Mouse (Mus musculus): ENCODE results near the gene Ccdc149. TPM values are rescaled to one million over a fixed set of nuclear protein-coding genes. Genes with fewer than 3 reads are reported as not detected.

The Ccdc149 gene
- polyA plus RNA-seq, 1 experiment from 2014 or later, result 3.4 TPM

DNA sequence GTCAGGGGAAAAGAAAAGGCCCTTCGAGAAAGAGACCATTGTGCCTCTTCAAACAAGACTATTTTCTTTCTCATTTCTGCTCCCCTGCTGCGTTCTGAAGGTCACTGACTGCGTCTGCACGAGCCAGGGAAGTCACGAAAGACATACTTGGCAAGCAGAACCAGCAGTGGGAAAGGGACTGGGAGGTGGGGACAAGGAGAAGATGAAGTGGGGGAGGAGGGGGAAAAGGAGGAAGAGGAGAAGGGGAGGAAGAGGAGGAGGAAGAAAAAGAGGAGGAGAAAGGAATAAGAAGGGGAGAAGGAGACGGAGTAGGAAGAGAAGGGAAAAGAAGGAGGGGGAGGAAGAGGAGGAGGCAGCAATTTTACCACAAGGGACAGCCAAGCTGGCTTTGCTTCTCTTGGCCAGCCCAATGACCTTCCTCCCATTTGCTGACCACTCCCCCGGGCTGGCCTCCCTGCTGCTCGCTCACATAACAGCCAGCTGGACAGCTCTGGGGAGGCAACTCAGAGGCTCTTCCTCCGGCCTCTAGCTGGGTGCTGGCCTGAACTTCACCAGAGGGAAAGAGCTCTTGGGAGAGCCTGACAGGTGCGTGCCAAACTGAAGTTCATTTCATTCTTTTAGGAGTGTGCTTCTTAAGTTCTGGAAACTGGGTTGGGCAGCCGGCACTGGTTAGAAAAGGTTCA lies 107.7 kb downstream of the Ccdc149 start, which contains the start of gene Sod3:
Gene Sod3, plus strand, starts transcription at position 324 of the 683 bp plus-strand sequence.
- Histone ChIP-seq H3K4me2 (replicated peaks; ENCODE audit: low read depth, low read length) (peak within 1 kb of the TSS; percentile 19; the same call in 1 of the 2 replicates), H3K36me3 (ENCODE audit: insufficient read depth, low read length) (no peaks in the 10 kb centered on the region), H3K4me3 (ENCODE audit: low read depth, low read length) (no peak within 1 kb of the TSS), H3K9me3 (ENCODE audit: low read length) (no peaks in the 10 kb centered on the region), H3K27ac (ENCODE audit: low read length) (no peak within 1 kb of the TSS), H3K27me3 (replicated peaks; ENCODE audit: insufficient read depth, low read length) (no peaks in the 10 kb centered on the region), H3K9ac (replicated peaks; ENCODE audit: low read depth) (no peak within 1 kb of the TSS; the same call in 1 of the 2 replicates), H3K4me1 (ENCODE audit: insufficient read depth, low read depth, low read length) (peaks cover 12% of the 10 kb centered on the region)
- peak; percentile 60 for DNase-seq (ENCODE audit: low spot score)
- ATAC-seq, result peak; percentile 70
- TF ChIP-seq EP300 (IDR thresholded peaks at IDR 0.05), result no peak
- peak; percentile 16; the same call in 1 of the 2 replicates for TF ChIP-seq CTCF (IDR thresholded peaks at IDR 0.05)
- 18% methylated on average over 11 of the region's 11 CpGs for WGBS

DNA sequence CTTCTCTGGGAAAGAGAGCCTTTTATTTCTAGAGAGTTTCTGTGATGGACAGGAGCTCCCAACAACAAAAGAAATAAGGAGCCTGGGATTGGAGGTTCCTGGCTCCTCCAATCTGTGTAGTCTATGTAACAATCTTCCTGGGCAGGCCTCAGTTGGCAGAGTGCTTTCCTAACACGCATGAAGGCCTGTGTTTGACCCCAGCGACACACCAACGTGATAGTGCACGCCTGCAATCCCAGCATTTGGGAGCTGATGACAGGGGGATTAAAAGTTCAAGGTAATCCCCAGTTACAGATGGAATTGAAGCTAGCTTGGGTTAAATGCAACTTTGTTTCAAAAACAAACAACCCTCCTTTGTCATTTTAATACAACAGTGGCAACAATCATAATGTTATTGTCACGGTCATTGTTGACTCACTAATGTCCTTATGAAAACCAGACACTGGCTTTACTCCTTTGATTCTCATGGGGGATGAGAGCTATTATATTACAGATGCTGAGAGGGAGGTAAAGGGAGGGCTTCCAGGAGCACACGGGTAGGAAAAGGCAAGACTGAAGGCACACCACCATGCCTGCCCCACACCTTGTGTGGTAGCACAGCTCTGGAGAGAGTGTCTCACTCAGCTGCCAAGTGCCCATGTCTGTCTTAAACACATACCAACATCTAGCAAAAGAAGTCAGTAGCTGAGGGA lies 108.4 kb downstream of the Ccdc149 start:
- DNase-seq (ENCODE audit: low spot score), result no peak
- no peak overlapping the region for H3K27ac ChIP-seq (ENCODE audit: low read length)

DNA sequence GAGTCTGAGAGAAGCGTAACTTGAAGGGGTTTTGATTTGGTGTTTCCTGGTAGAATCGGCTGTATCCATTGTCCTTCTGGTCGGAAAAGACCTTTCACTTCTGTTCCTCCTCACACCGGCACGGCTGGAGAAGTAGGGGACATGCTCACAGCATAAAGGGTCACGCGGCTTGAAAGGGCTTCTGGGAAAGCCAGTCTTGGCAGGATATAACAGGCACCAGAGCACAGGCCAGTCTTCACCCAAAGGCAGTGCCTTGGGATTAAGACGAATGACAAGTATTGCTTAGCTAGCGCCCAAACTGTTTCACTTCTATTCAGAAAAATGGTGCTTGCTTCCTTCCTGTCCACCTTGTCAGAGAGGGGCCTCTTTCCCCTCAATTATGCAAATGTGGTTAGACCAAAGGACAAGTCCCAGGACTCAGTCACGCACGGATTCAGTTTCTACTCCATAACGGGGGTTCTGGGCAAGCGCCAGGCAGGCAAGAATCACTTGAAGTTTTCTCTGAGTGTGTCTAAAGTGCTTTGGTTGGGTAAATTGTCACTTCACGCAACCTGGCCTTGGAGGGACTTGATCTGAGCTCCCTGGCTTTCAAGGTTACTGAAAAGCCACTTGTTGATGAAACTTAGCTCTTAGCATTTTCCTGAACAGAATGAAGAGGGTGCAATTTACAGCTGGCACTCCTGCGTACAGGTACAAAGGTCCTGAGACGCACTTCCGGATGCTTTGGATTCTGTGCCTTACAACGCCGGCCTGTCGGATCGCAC lies 110.9 kb downstream of the Ccdc149 start:
- peak; percentile 85 for DNase-seq (ENCODE audit: low spot score)
- Histone ChIP-seq H3K4me3 (ENCODE audit: low read depth, low read length) (no peak overlapping the region), H3K27ac (ENCODE audit: low read length) (peak overlapping the region; percentile 61), H3K4me1 (ENCODE audit: insufficient read depth, low read depth, low read length) (peaks cover 12% of the 10 kb centered on the region), H3K4me2 (replicated peaks; ENCODE audit: low read depth, low read length) (peak overlapping the region; percentile 14), H3K9ac (replicated peaks; ENCODE audit: low read depth) (no peak overlapping the region), H3K36me3 (ENCODE audit: insufficient read depth, low read length) (no peaks in the 10 kb centered on the region), H3K9me3 (ENCODE audit: low read length) (no peaks in the 10 kb centered on the region), H3K27me3 (replicated peaks; ENCODE audit: insufficient read depth, low read length) (no peaks in the 10 kb centered on the region)
- WGBS, result 44% methylated on average over 21 of the region's 21 CpGs
- peak; percentile 47; the same call in 1 of the 2 replicates for TF ChIP-seq EP300 (IDR thresholded peaks at IDR 0.05)
- TF ChIP-seq CTCF (IDR thresholded peaks at IDR 0.05), result no peak
- ATAC-seq, result peak; percentile 85

More for the DNA sequence above, 108.4 kb downstream of the Ccdc149 start:
- TF ChIP-seq EP300 (IDR thresholded peaks at IDR 0.05), result no peak
- no peak for TF ChIP-seq CTCF (IDR thresholded peaks at IDR 0.05)
- Histone ChIP-seq H3K4me2 (replicated peaks; ENCODE audit: low read depth, low read length) (no peak overlapping the region), H3K9me3 (ENCODE audit: low read length) (no peaks in the 10 kb centered on the region), H3K4me3 (ENCODE audit: low read depth, low read length) (no peak overlapping the region), H3K27me3 (replicated peaks; ENCODE audit: insufficient read depth, low read length) (no peaks in the 10 kb centered on the region), H3K9ac (replicated peaks; ENCODE audit: low read depth) (no peak overlapping the region), H3K4me1 (ENCODE audit: insufficient read depth, low read depth, low read length) (peaks cover 12% of the 10 kb centered on the region), H3K36me3 (ENCODE audit: insufficient read depth, low read length) (no peaks in the 10 kb centered on the region)
- 67% methylated on average over 6 of the region's 6 CpGs for WGBS
- ATAC-seq, result no peak

- H3K4me2 ChIP-seq (replicated peaks; ENCODE audit: low read depth, low read length), result no peak overlapping the region
- no peak overlapping the region for H3K27ac ChIP-seq (ENCODE audit: low read length)
- DNase-seq (ENCODE audit: low spot score) (no peak), ATAC-seq (no peak)
- H3K36me3 ChIP-seq (ENCODE audit: insufficient read depth, low read length), result no peaks in the 10 kb centered on the region
- peaks cover 3% of the 10 kb centered on the region; the same call in 1 of the 2 replicates for H3K4me1 ChIP-seq (ENCODE audit: insufficient read depth, low read depth, low read length)
- TF ChIP-seq CTCF (IDR thresholded peaks at IDR 0.05), result no peak
- TF ChIP-seq EP300 (IDR thresholded peaks at IDR 0.05), result no peak
- H3K9me3 ChIP-seq (ENCODE audit: low read length), result no peaks in the 10 kb centered on the region
- no peaks in the 10 kb centered on the region for H3K27me3 ChIP-seq (replicated peaks; ENCODE audit: insufficient read depth, low read length)
- no peak overlapping the region for H3K9ac ChIP-seq (replicated peaks; ENCODE audit: low read depth)
- 68% methylated on average over 6 of the region's 6 CpGs for WGBS
- H3K4me3 ChIP-seq (ENCODE audit: low read depth, low read length), result no peak overlapping the region
Measured at GRCm38 (mm10) chr5:52358120-52358519, 113.2 kb downstream of the Ccdc149 start.

DNA sequence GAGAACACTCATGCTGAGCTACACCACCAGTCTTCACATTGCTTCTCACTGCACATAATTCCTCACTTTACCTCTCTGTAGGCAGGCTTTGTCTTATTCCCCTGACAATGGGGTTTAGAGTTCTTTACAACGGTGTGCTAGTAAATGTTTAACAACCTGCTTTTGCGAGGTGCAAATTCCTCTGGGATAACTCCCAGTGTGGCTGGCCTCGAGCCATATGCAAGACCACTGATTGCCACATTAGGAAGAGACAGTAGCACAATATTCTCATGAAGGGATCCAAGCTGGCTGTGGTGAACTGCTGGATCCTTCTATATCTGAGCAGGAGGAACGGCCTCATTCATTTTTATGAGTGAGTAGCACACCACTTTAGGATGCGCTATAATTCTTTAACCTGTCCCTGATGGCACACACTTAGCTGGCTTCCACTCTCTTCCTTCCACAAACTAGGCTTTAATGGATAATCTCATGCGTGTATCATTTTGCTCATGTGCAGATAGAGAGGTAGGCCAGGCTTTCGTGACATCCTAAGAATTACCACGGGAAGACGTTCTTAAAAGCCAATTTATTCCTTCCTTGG lies 114.1 kb downstream of the Ccdc149 start:
- no peak overlapping the region for H3K4me2 ChIP-seq (replicated peaks; ENCODE audit: low read depth, low read length)
- H3K9me3 ChIP-seq (ENCODE audit: low read length), result no peaks in the 10 kb centered on the region
- peaks cover 3% of the 10 kb centered on the region; the same call in 1 of the 2 replicates for H3K4me1 ChIP-seq (ENCODE audit: insufficient read depth, low read depth, low read length)
- no peaks in the 10 kb centered on the region for H3K36me3 ChIP-seq (ENCODE audit: insufficient read depth, low read length)
- H3K9ac ChIP-seq (replicated peaks; ENCODE audit: low read depth), result no peak overlapping the region
- no peaks in the 10 kb centered on the region for H3K27me3 ChIP-seq (replicated peaks; ENCODE audit: insufficient read depth, low read length)
- no peak for TF ChIP-seq CTCF (IDR thresholded peaks at IDR 0.05)
- no peak for TF ChIP-seq EP300 (IDR thresholded peaks at IDR 0.05)
- no peak for ATAC-seq
- H3K27ac ChIP-seq (ENCODE audit: low read length), result no peak overlapping the region
- no peak overlapping the region for H3K4me3 ChIP-seq (ENCODE audit: low read depth, low read length)
- WGBS, result 57% methylated on average over 9 of the region's 9 CpGs
- DNase-seq (ENCODE audit: low spot score), result no peak
